Mouse (Mus musculus): ENCODE results near the gene Hacl1. TPM values are rescaled to one million over a fixed set of nuclear protein-coding genes. Genes with fewer than 3 reads are reported as not detected.

Gene Hacl1
- total RNA-seq, 1 experiment, result 8.4 TPM

DNA sequence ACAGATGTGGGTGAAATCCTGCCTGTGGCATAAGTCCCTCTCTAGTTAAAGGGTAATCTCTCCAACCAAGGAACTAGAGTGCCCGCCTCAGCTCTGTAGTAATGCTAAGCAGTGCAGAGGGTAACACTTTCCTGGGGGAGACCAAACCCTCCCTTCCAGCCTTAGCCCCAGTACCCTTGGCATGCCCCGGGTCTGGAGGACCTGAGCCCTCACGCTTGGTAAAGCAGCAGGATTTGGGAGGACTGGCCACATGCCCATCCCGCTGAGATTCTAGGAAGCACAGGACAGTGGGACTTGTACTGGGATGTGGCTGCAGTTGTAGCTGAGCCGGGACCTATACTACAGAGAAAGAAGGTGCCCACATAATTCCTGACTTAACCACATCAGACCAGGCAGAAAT lies 13.7 kb upstream of the Hacl1 start:
- Histone ChIP-seq H3K36me3 (ENCODE audit: control insufficient read depth, insufficient read depth, low read length, poor library complexity, severe bottlenecking) (no peaks in the 10 kb centered on the region), H3K4me3 (ENCODE audit: insufficient read depth in 1 of 2, low read depth in 1 of 2, low read length in 2 of 2, poor library complexity in 1 of 2, severe bottlenecking in 1 of 2) (no peak overlapping the region), H3K9ac (ENCODE audit: insufficient read depth, low read depth, low read length, poor library complexity, severe bottlenecking) (no peak overlapping the region), H3K27ac (ENCODE audit: insufficient read depth, low read depth, low read length, poor library complexity, severe bottlenecking) (no peak overlapping the region), H3K9me3 (ENCODE audit: control insufficient read depth, insufficient read depth, low read depth, low read length) (no peaks in the 10 kb centered on the region), H3K4me1 (ENCODE audit: control insufficient read depth in 2 of 2, insufficient read depth in 2 of 2, low read length in 2 of 2, poor library complexity in 1 of 2) (peaks cover 0 to 2% of the 10 kb centered on the region in 2 experiments; a peak in 1 of 4 replicates)
- in situ Hi-C loops (cut with MboI; ENCODE audit: low sequenced_read_pairs in 2 of 2, unreplicated experiment in 2 of 2), result loop anchor here in 1 of 2 experiments (25.0 kb wide), 1 partner anchor 407 kb away; no protein-coding TSS in a partner anchor
- DNase-seq (ENCODE audit: low read depth, low spot score), result no peak
- TF ChIP-seq CHD2 (IDR thresholded peaks at IDR 0.05; ENCODE audit: low read depth, low read length) (no peak), MAFK (IDR thresholded peaks at IDR 0.05; ENCODE audit: insufficient read depth, low read depth, low read length) (no peak), ZC3H11A (IDR thresholded peaks at IDR 0.05; ENCODE audit: borderline replicate concordance, low read depth, low read length) (no peak), HCFC1 (IDR thresholded peaks at IDR 0.05; ENCODE audit: borderline replicate concordance, insufficient read depth, low read length) (no peak), ZNF384 (IDR thresholded peaks at IDR 0.05; ENCODE audit: low read depth, low read length) (no peak)

GRCm38 (mm10) chr14:31653101-31653875 lies 12.2 kb upstream of the Hacl1 start:
- DNase-seq (ENCODE audit: low read depth, low spot score), result no peak
- H3K9me3 ChIP-seq (ENCODE audit: control insufficient read depth, insufficient read depth, low read depth, low read length), result no peaks in the 10 kb centered on the region
- no peaks in the 10 kb centered on the region for H3K36me3 ChIP-seq (ENCODE audit: control insufficient read depth, insufficient read depth, low read length, poor library complexity, severe bottlenecking)
- in situ Hi-C loops (cut with MboI; ENCODE audit: low sequenced_read_pairs in 2 of 2, unreplicated experiment in 2 of 2), result loop anchor here in 1 of 2 experiments (25.0 kb wide), 1 partner anchor 409 kb away; no protein-coding TSS in a partner anchor
- TF ChIP-seq ZNF384 (IDR thresholded peaks at IDR 0.05; ENCODE audit: low read depth, low read length), result no peak
- no peak for TF ChIP-seq CHD2 (IDR thresholded peaks at IDR 0.05; ENCODE audit: low read depth, low read length)
- TF ChIP-seq MAFK (IDR thresholded peaks at IDR 0.05; ENCODE audit: insufficient read depth, low read depth, low read length), result no peak
- no peak for TF ChIP-seq HCFC1 (IDR thresholded peaks at IDR 0.05; ENCODE audit: borderline replicate concordance, insufficient read depth, low read length)
- TF ChIP-seq ZC3H11A (IDR thresholded peaks at IDR 0.05; ENCODE audit: borderline replicate concordance, low read depth, low read length), result no peak
- no peak overlapping the region for H3K4me3 ChIP-seq (ENCODE audit: insufficient read depth in 1 of 2, low read depth in 1 of 2, low read length in 2 of 2, poor library complexity in 1 of 2, severe bottlenecking in 1 of 2)
- peaks cover 0 to 2% of the 10 kb centered on the region in 2 experiments; a peak in 1 of 4 replicates for H3K4me1 ChIP-seq (ENCODE audit: control insufficient read depth in 2 of 2, insufficient read depth in 2 of 2, low read length in 2 of 2, poor library complexity in 1 of 2)
- no peak overlapping the region for H3K9ac ChIP-seq (ENCODE audit: insufficient read depth, low read depth, low read length, poor library complexity, severe bottlenecking)
- no peak overlapping the region for H3K27ac ChIP-seq (ENCODE audit: insufficient read depth, low read depth, low read length, poor library complexity, severe bottlenecking)

GRCm38 (mm10) chr14:31652624-31653023 lies 11.5 kb upstream of the Hacl1 start:
- Histone ChIP-seq H3K9ac (ENCODE audit: insufficient read depth, low read depth, low read length, poor library complexity, severe bottlenecking) (no peak overlapping the region), H3K27ac (ENCODE audit: insufficient read depth, low read depth, low read length, poor library complexity, severe bottlenecking) (no peak overlapping the region), H3K4me1 (ENCODE audit: control insufficient read depth in 2 of 2, insufficient read depth in 2 of 2, low read length in 2 of 2, poor library complexity in 1 of 2) (peaks cover 0 to 2% of the 10 kb centered on the region in 2 experiments; a peak in 1 of 4 replicates), H3K4me3 (ENCODE audit: insufficient read depth in 1 of 2, low read depth in 1 of 2, low read length in 2 of 2, poor library complexity in 1 of 2, severe bottlenecking in 1 of 2) (no peak overlapping the region), H3K36me3 (ENCODE audit: control insufficient read depth, insufficient read depth, low read length, poor library complexity, severe bottlenecking) (no peaks in the 10 kb centered on the region), H3K9me3 (ENCODE audit: control insufficient read depth, insufficient read depth, low read depth, low read length) (no peaks in the 10 kb centered on the region)
- in situ Hi-C loops (cut with MboI; ENCODE audit: low sequenced_read_pairs in 2 of 2, unreplicated experiment in 2 of 2), result loop anchor here in 1 of 2 experiments (25.0 kb wide), 1 partner anchor 410 kb away; no protein-coding TSS in a partner anchor
- no peak for TF ChIP-seq MAFK (IDR thresholded peaks at IDR 0.05; ENCODE audit: insufficient read depth, low read depth, low read length)
- TF ChIP-seq ZNF384 (IDR thresholded peaks at IDR 0.05; ENCODE audit: low read depth, low read length), result no peak
- TF ChIP-seq CHD2 (IDR thresholded peaks at IDR 0.05; ENCODE audit: low read depth, low read length), result no peak
- TF ChIP-seq ZC3H11A (IDR thresholded peaks at IDR 0.05; ENCODE audit: borderline replicate concordance, low read depth, low read length), result no peak
- TF ChIP-seq HCFC1 (IDR thresholded peaks at IDR 0.05; ENCODE audit: borderline replicate concordance, insufficient read depth, low read length), result no peak
- DNase-seq (ENCODE audit: low read depth, low spot score), result no peak

GRCm38 (mm10) chr14:31652106-31652505 lies 11.0 kb upstream of the Hacl1 start:
- Histone ChIP-seq H3K9ac (ENCODE audit: insufficient read depth, low read depth, low read length, poor library complexity, severe bottlenecking) (no peak overlapping the region), H3K4me1 (ENCODE audit: control insufficient read depth in 2 of 2, insufficient read depth in 2 of 2, low read length in 2 of 2, poor library complexity in 1 of 2) (peaks cover 0 to 2% of the 10 kb centered on the region in 2 experiments; a peak in 1 of 4 replicates), H3K4me3 (ENCODE audit: insufficient read depth in 1 of 2, low read depth in 1 of 2, low read length in 2 of 2, poor library complexity in 1 of 2, severe bottlenecking in 1 of 2) (no peak overlapping the region), H3K36me3 (ENCODE audit: control insufficient read depth, insufficient read depth, low read length, poor library complexity, severe bottlenecking) (no peaks in the 10 kb centered on the region), H3K9me3 (ENCODE audit: control insufficient read depth, insufficient read depth, low read depth, low read length) (no peaks in the 10 kb centered on the region), H3K27ac (ENCODE audit: insufficient read depth, low read depth, low read length, poor library complexity, severe bottlenecking) (no peak overlapping the region)
- DNase-seq (ENCODE audit: low read depth, low spot score), result no peak
- no peak for TF ChIP-seq CHD2 (IDR thresholded peaks at IDR 0.05; ENCODE audit: low read depth, low read length)
- no peak for TF ChIP-seq MAFK (IDR thresholded peaks at IDR 0.05; ENCODE audit: insufficient read depth, low read depth, low read length)
- TF ChIP-seq ZNF384 (IDR thresholded peaks at IDR 0.05; ENCODE audit: low read depth, low read length), result no peak
- no peak for TF ChIP-seq ZC3H11A (IDR thresholded peaks at IDR 0.05; ENCODE audit: borderline replicate concordance, low read depth, low read length)
- TF ChIP-seq HCFC1 (IDR thresholded peaks at IDR 0.05; ENCODE audit: borderline replicate concordance, insufficient read depth, low read length), result no peak
- in situ Hi-C loops (cut with MboI; ENCODE audit: low sequenced_read_pairs in 2 of 2, unreplicated experiment in 2 of 2), result loop anchor here in 1 of 2 experiments (25.0 kb wide), 1 partner anchor 410 kb away; no protein-coding TSS in a partner anchor
